Mouse (Mus musculus) liver, embryonic 14.5 days (tissue): ENCODE measurements around the gene Ascl2. TPM values are rescaled to one million over a fixed set of nuclear protein-coding genes. Genes with fewer than 3 reads are reported as not detected.

ENCODE experiments used
- ATAC-seq: fragments of 200-750 bp; cut with Nextera tagmentation; 2 replicates; pipeline ENCODE4 v1.8.0; 2017; ENCODE audit warnings: moderate number of reproducible peaks, mild to moderate bottlenecking, moderate library complexity; ENCODE audit not compliant: insufficient read depth
- DNase-seq, 3 experiments: peaks; one replicate each; pipeline ENCODE4 v3.0.0-alpha.2; 2012 to 2013; ENCODE audit warnings: low read depth in 3 of 3, low spot score in 3 of 3
- H3K27ac ChIP-seq: fragments of 300-500 bp; sonication (generic); 2 replicates; pipeline ENCODE4 v1.5.1; 2014; ENCODE audit warnings: moderate library complexity, mild to moderate bottlenecking, control low read depth, inconsistent platforms
- H3K27me3 ChIP-seq: fragments of 300-500 bp; sonication (generic); 2 replicates; pipeline ENCODE4 v1.6.1; 2014; ENCODE audit warnings: mild to moderate bottlenecking, low read length, moderate library complexity; ENCODE audit not compliant: control insufficient read depth, insufficient read depth
- H3K36me3 ChIP-seq: fragments of 300-500 bp; sonication (generic); replicated peaks from 2 replicates; pipeline ENCODE4 v1.6.1; 2014; ENCODE audit warnings: low read depth; ENCODE audit not compliant: control insufficient read depth, insufficient read depth
- H3K4me1 ChIP-seq, 2 experiments: fragments of 200-500 bp in 1 of 2; fragments of 300-500 bp in 1 of 2; sonication (generic) in 1 of 2; replicated peaks; 2 replicates each; pipeline ENCODE4 v1.6.1; 2012 to 2014; ENCODE audit warnings: antibody characterized with exemption in 1 of 2, inconsistent platforms in 1 of 2, low read length in 1 of 2; ENCODE audit not compliant: control insufficient read depth in 2 of 2, insufficient read depth in 2 of 2
- H3K4me2 ChIP-seq: fragments of 300-500 bp; sonication (generic); 2 replicates; pipeline ENCODE4 v1.6.1; 2014; ENCODE audit warnings: low read depth, mild to moderate bottlenecking, control low read depth, moderate library complexity
- H3K4me3 ChIP-seq, 2 experiments: fragments of 200-500 bp in 1 of 2; fragments of 300-500 bp in 1 of 2; sonication (generic) in 1 of 2; 2 replicates each; pipeline ENCODE4 v1.5.1; 2012 to 2014; ENCODE audit warnings: low read depth in 2 of 2, low read length in 2 of 2, mild to moderate bottlenecking in 2 of 2, control low read depth in 1 of 2, inconsistent platforms in 1 of 2, moderate library complexity in 1 of 2; ENCODE audit not compliant: insufficient read depth in 1 of 2
- H3K9ac ChIP-seq: fragments of 300-500 bp; sonication (generic); replicated peaks from 2 replicates; pipeline ENCODE4 v1.6.1; 2014; ENCODE audit warnings: mild to moderate bottlenecking, control low read depth, moderate library complexity
- H3K9me3 ChIP-seq: fragments of 300-500 bp; sonication (generic); 2 replicates; pipeline ENCODE4 v1.6.1; 2016; ENCODE audit warnings: low read length, mixed read lengths; ENCODE audit not compliant: control insufficient read depth
- CTCF ChIP-seq: IDR thresholded peaks from 2 replicates; pipeline ENCODE4 v1.5.1; 2016; ENCODE audit warnings: antibody characterized with exemption, low read depth, control low read depth
- EP300 ChIP-seq: IDR thresholded peaks from 2 replicates; pipeline ENCODE4 v1.6.1; 2016; ENCODE audit warnings: antibody characterized with exemption, low read depth
- WGBS: fragments of 180-500 bp; shearing (Covaris S2); extraction: QIAGEN DNeasy Blood & Tissue Kit; methylation state at CpG from one replicate; pipeline ENCODE4 v1.1.7; 2014; ENCODE audit not compliant: insufficient replicate concordance; 5-methylcytosine and 5-hydroxymethylcytosine counted together
- polyA plus RNA-seq, 2 experiments: library from polyadenylated mRNA; depleted of rRNA in 1 of 2; stranded (reverse) in 1 of 2; unstranded in 1 of 2; fragments of >200 nt; fragmentation: Nextera tagmentation in 1 of 2; extraction: Ambion mirVana in 1 of 2; gene quantifications; 2 replicates each; pipeline versions ENCODE4 v1.2.1 to v1.2.3; 2012 to 2014

Ascl2 gene
- polyA plus RNA-seq (2012; rRNA removed) = 0.30 and 0.44 TPM in 2 replicates
- 0.19 and 0.36 TPM in 2 replicates for polyA plus RNA-seq (2014; fragmentation: Nextera tagmentation; extraction: Ambion mirVana)

GRCm38 (mm10) chr7:142968809-142969511, at the start of gene Ascl2:
Gene Ascl2 (minus strand): TSS chr7:142969264.
- no peak; the same call in 1 of the 2 replicates for ATAC-seq
- no peaks in the 10 kb centered on the region for H3K9me3 ChIP-seq
- H3K9ac ChIP-seq = no peak within 1 kb of the TSS
- H3K36me3 ChIP-seq = no peaks in the 10 kb centered on the region
- H3K27me3 ChIP-seq = peaks cover 63% of the 10 kb centered on the region
- no peak for DNase-seq
- H3K27ac ChIP-seq = no peak within 1 kb of the TSS
- TF ChIP-seq EP300 (no peak), CTCF (no peak)
- peak within 1 kb of the TSS; percentile 58 for H3K4me2 ChIP-seq
- H3K4me3 ChIP-seq = peak within 1 kb of the TSS; percentile 20 to 42
- no peaks in the 10 kb centered on the region for H3K4me1 ChIP-seq
- WGBS = 4% methylated on average over 51 of the region's 51 CpGs

- Histone ChIP-seq H3K36me3 (no peaks in the 10 kb centered on the region), H3K27ac (no peak overlapping the region), H3K9ac (no peak overlapping the region), H3K4me3 (no peak overlapping the region), H3K4me1 (peaks cover 0 to 4% of the 10 kb centered on the region in 2 experiments; a peak in 3 of 4 replicates), H3K4me2 (no peak overlapping the region), H3K27me3 (no peaks in the 10 kb centered on the region), H3K9me3 (no peaks in the 10 kb centered on the region)
- DNase-seq = no peak
- no peak for ATAC-seq
- TF ChIP-seq CTCF (no peak), EP300 (no peak)
- WGBS = 69% methylated on average over 4 of the region's 4 CpGs
These were observed 48.1 kb upstream of the Ascl2 start for GRCm38 (mm10) chr7:143017181-143017580.

DNA sequence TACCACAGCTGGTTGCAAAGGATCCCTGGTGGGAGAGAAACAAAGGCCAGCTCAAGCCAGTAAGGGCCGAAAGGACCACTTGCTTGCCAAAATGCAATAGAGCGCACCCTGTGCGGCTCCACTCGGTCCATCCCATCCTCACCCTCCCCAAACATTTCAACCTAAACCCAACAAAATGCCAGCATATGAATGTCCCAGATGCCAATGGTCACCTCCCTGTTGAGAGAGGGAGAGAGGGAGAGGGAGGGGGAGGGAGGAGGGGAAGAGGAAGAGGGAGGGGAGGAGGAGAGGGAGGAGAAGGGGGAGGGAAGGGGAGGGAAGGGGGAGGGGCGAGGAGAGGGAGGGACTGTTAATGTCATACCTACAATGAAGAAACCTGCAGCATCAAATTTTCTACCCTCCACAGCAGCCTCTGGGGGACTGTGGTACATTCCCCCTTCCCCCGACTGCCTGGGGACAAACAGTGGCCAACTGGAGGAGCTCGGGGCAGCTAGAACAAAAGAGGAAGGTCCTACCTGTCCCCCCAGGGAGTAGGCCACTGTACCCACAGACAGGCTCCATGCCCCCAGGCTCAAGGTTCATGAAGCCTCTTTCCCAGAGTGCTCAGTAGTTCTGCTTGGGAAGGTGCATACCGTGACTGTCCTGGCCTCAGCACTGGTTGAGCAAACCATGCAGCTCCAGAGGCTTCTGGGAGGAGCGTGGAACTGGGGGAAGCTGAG, 47.5 kb upstream of the Ascl2 start:
- DNase-seq (no peak), ATAC-seq (peak; percentile 5; the same call in 1 of the 2 replicates)
- Histone ChIP-seq H3K27ac (no peak overlapping the region), H3K4me3 (no peak overlapping the region), H3K4me2 (no peak overlapping the region), H3K36me3 (no peaks in the 10 kb centered on the region), H3K4me1 (peaks cover 0 to 5% of the 10 kb centered on the region in 2 experiments; a peak in 3 of 4 replicates), H3K27me3 (no peaks in the 10 kb centered on the region), H3K9me3 (no peaks in the 10 kb centered on the region), H3K9ac (no peak overlapping the region)
- TF ChIP-seq CTCF = no peak
- TF ChIP-seq EP300 = no peak
- WGBS = 67% methylated on average over 9 of the region's 9 CpGs

DNA sequence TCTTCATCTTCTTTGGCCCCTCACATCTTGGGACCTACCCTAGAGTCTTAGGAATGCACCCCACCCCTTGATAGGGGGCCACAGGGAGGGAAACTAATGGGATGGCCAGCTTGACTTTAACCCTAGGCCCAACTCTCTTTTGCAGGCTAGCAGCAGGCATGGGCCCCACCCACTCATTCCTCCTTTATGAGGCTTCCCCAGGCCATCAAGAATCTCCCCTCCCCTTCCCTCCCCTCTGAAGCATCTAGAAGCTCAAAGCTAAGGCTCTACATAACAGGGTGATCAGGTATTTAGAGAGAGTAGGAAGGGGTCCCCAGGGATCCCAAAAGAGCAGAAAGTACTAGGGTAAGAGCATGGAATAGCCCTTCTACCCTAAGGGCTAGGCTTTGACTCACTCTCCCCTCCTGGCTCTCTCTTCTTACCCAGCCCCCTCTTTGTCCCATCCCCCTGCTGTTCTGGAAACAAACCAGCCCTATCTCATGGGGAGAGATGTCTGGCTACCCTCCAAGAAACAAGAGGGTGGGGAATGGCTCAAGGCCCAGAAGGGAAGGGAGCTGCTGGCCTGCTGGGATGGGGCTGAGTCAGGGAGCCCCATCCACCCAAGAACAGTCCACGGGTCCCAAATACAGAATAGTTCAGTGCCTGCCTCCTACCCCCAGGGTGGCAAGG, 46.8 kb upstream of the Ascl2 start:
- Histone ChIP-seq H3K4me3 (no peak overlapping the region), H3K4me1 (peaks cover 0 to 5% of the 10 kb centered on the region in 2 experiments; a peak in 2 of 4 replicates), H3K27me3 (no peaks in the 10 kb centered on the region), H3K4me2 (no peak overlapping the region), H3K27ac (no peak overlapping the region), H3K9ac (no peak overlapping the region), H3K9me3 (no peaks in the 10 kb centered on the region), H3K36me3 (no peaks in the 10 kb centered on the region)
- TF ChIP-seq CTCF (no peak), EP300 (no peak)
- DNase-seq = no peak
- WGBS = 46% methylated on average over 1 of the region's 1 CpGs
- ATAC-seq = no peak
